Mouse (Mus musculus) lung, embryonic 14.5 days (tissue): ENCODE data around the gene Zfp719. TPM values are rescaled to one million over a fixed set of nuclear protein-coding genes. Genes with fewer than 3 reads are reported as not detected.

Experiments used
- ATAC-seq: fragments of 200-750 bp; cut with Nextera tagmentation; 2 replicates; pipeline ENCODE4 v1.8.0; 2017; ENCODE audit warnings: mild to moderate bottlenecking, moderate TSS enrichment, moderate library complexity; ENCODE audit not compliant: insufficient read depth
- DNase-seq: peaks from one replicate; pipeline ENCODE4 v3.0.0-alpha.2; 2015
- H3K27ac ChIP-seq: fragments of 300-500 bp; sonication (generic); 2 replicates; pipeline ENCODE4 v1.5.1; 2014; ENCODE audit warnings: low read depth, mild to moderate bottlenecking, moderate library complexity
- H3K27me3 ChIP-seq: fragments of 300-500 bp; sonication (generic); 2 replicates; pipeline ENCODE4 v1.6.1; 2014; ENCODE audit warnings: low read length, control low read depth; ENCODE audit not compliant: insufficient read depth
- H3K36me3 ChIP-seq: fragments of 300-500 bp; sonication (generic); 2 replicates; pipeline ENCODE4 v1.6.1; 2014; ENCODE audit warnings: control low read depth; ENCODE audit not compliant: insufficient read depth
- H3K4me1 ChIP-seq: fragments of 300-500 bp; sonication (generic); 2 replicates; pipeline ENCODE4 v1.6.1; 2014; ENCODE audit warnings: antibody characterized with exemption, control low read depth; ENCODE audit not compliant: insufficient read depth
- H3K4me2 ChIP-seq: fragments of 300-500 bp; sonication (generic); 2 replicates; pipeline ENCODE4 v1.6.1; 2014; ENCODE audit warnings: mild to moderate bottlenecking
- H3K4me3 ChIP-seq: fragments of 300-500 bp; sonication (generic); 2 replicates; pipeline ENCODE4 v1.5.1; 2014; ENCODE audit warnings: low read depth, low read length
- H3K9ac ChIP-seq: fragments of 300-500 bp; sonication (generic); 2 replicates; pipeline ENCODE4 v1.6.1; 2014
- H3K9me3 ChIP-seq: fragments of 300-500 bp; sonication (generic); 2 replicates; pipeline ENCODE4 v1.6.1; 2016; ENCODE audit warnings: low read depth, low read length, control low read depth
- CTCF ChIP-seq: IDR thresholded peaks from 2 replicates; pipeline ENCODE4 v1.5.1; 2016; ENCODE audit warnings: antibody characterized with exemption, low read depth
- WGBS: fragments of 180-500 bp; shearing (Covaris S2); extraction: QIAGEN DNeasy Blood & Tissue Kit; methylation state at CpG from one replicate; pipeline ENCODE4 v1.1.7; 2014; 5-methylcytosine and 5-hydroxymethylcytosine counted together
- polyA plus RNA-seq: library from polyadenylated mRNA; unstranded; fragments of >200 nt; fragmentation: Nextera tagmentation; extraction: Ambion mirVana; gene quantifications from 2 replicates; pipeline ENCODE4 v1.2.1, GENCODE M21; 2014

Gene Zfp719
- polyA plus RNA-seq, 1 experiment from 2014 or later = 15.1 TPM

- 47% methylated on average over 5 of the region's 5 CpGs for WGBS
- Histone ChIP-seq H3K27me3 (no peaks in the 10 kb centered on the region), H3K4me1 (no peaks in the 10 kb centered on the region), H3K9me3 (no peaks in the 10 kb centered on the region), H3K4me2 (0 out of 2 replicates have a peak overlapping the region, but pooled peaks have one; percentile 67), H3K9ac (no peak overlapping the region), H3K36me3 (no peaks in the 10 kb centered on the region), H3K27ac (no peak overlapping the region), H3K4me3 (no peak overlapping the region)
- no peak for TF ChIP-seq CTCF
- no peak for DNase-seq
- ATAC-seq = no peak
These were observed 28.4 kb downstream of the Zfp719 start for GRCm38 (mm10) chr7:43607743-43608287.

- no peak for ATAC-seq
- no peaks in the 10 kb centered on the region for H3K4me1 ChIP-seq
- no peaks in the 10 kb centered on the region for H3K27me3 ChIP-seq
- TF ChIP-seq CTCF = no peak
- 63% methylated on average over 7 of the region's 7 CpGs for WGBS
- no peak overlapping the region for H3K27ac ChIP-seq
- H3K36me3 ChIP-seq = no peaks in the 10 kb centered on the region
- H3K9me3 ChIP-seq = no peaks in the 10 kb centered on the region
- H3K4me3 ChIP-seq = no peak overlapping the region
- no peak for DNase-seq
- H3K4me2 ChIP-seq = no peak overlapping the region
- no peak overlapping the region for H3K9ac ChIP-seq
These were observed 29.0 kb downstream of the Zfp719 start for GRCm38 (mm10) chr7:43608316-43608824.

DNA sequence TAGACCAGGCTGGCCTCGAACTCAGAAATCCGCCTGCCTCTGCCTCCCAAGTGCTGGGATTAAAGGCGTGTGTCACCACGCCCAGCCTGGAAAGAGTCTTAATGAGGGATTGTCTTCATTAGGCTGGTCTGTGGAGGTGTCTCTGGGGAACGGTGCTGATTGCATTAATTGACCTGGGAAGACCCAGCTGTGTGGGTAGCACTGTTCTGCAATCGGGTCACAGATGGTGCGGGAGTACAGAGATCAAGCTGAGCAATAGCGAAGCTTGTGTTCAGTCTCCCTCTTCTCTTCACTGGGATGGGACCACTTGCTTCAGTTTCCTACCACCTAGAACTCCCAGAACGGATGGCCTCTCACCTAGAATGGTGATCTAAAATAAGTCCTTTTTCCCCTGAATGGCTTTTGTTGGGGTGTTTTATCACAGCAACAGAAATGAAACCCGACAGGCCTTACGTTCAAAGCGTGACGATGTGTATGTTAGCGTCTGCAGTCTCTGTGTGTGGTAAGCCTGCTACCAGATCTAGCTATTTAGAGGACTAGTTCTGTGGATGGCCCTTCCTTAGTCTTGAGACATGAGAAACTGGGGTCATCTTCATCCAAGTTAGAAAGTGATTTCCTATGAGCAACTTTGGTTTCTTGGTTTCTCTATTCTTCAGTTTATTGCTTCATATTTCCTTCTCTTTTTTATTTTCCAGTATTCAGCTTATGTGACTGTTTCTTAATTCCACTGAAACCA, 34.6 kb downstream of the Zfp719 start:
- H3K4me3 ChIP-seq = no peak overlapping the region
- no peaks in the 10 kb centered on the region for H3K27me3 ChIP-seq
- no peaks in the 10 kb centered on the region for H3K9me3 ChIP-seq
- no peaks in the 10 kb centered on the region for H3K4me1 ChIP-seq
- no peak overlapping the region for H3K27ac ChIP-seq
- WGBS = 91% methylated on average over 14 of the region's 14 CpGs
- no peak for ATAC-seq
- no peak overlapping the region for H3K9ac ChIP-seq
- H3K4me2 ChIP-seq = no peak overlapping the region
- no peaks in the 10 kb centered on the region for H3K36me3 ChIP-seq
- no peak for DNase-seq
- TF ChIP-seq CTCF = no peak

- no peak for ATAC-seq
- H3K27ac ChIP-seq = no peak overlapping the region
These were observed 43.5 kb downstream of the Zfp719 start for GRCm38 (mm10) chr7:43622927-43623326.

DNA sequence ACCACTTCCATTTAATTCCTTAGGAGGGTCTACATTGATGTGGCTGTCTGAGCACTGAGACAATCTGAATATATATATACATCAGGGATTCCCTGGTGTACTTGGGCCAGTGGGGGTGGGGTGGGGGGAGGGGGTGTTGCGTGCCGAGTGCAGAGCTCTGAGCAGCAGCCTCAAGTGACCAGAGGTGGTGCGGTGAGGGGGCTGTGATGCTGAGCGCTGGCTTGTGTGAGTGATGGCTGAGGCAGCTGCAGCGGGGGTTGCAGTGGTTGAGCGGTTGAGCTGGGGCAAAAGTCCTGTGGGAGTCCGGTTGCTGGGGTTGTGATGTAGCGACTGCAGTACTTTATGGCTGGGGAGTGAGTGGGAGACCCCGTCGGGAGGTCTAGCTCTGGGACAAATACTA, 44.4 kb downstream of the Zfp719 start:
- no peaks in the 10 kb centered on the region for H3K4me1 ChIP-seq
- no peak overlapping the region for H3K4me3 ChIP-seq
- ATAC-seq = no peak
- H3K4me2 ChIP-seq = no peak overlapping the region
- WGBS = 8% methylated on average over 10 of the region's 10 CpGs
- DNase-seq = no peak
- TF ChIP-seq CTCF = no peak
- no peaks in the 10 kb centered on the region for H3K27me3 ChIP-seq
- no peaks in the 10 kb centered on the region for H3K36me3 ChIP-seq
- no peak overlapping the region for H3K27ac ChIP-seq
- H3K9ac ChIP-seq = no peak overlapping the region
- H3K9me3 ChIP-seq = no peaks in the 10 kb centered on the region

More at GRCm38 (mm10) chr7:43622927-43623326, 43.5 kb downstream of the Zfp719 start:
- H3K9me3 ChIP-seq = no peaks in the 10 kb centered on the region
- H3K4me2 ChIP-seq = no peak overlapping the region
- no peaks in the 10 kb centered on the region for H3K36me3 ChIP-seq
- no peak for DNase-seq
- TF ChIP-seq CTCF = no peak
- H3K27me3 ChIP-seq = no peaks in the 10 kb centered on the region
- WGBS = 67% methylated on average over 7 of the region's 7 CpGs
- H3K9ac ChIP-seq = no peak overlapping the region
- H3K4me3 ChIP-seq = no peak overlapping the region
- no peaks in the 10 kb centered on the region for H3K4me1 ChIP-seq

DNA sequence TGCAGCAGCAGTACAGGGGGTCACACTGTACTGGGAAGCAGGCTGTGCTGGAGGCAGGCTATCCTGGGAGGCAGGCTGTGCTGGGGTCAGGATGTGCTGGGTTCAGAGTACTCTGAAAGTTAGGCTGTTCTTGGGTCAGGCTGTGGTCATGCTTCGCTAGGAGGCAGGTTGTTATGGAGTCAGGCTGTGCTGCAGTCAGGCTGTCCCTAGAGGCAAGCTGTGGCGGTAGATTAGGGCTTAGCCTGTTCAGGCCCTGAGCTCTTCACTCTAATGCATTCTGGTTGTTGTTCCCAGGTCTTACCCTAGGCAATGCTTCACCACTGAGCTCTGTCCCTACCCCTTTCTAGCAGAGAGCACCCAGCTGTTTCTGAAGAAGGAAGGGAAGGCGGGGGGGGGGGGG, 45.7 kb downstream of the Zfp719 start:
- H3K4me3 ChIP-seq = no peak overlapping the region
- WGBS = 63% methylated on average over 3 of the region's 3 CpGs
- no peak for ATAC-seq

DNA sequence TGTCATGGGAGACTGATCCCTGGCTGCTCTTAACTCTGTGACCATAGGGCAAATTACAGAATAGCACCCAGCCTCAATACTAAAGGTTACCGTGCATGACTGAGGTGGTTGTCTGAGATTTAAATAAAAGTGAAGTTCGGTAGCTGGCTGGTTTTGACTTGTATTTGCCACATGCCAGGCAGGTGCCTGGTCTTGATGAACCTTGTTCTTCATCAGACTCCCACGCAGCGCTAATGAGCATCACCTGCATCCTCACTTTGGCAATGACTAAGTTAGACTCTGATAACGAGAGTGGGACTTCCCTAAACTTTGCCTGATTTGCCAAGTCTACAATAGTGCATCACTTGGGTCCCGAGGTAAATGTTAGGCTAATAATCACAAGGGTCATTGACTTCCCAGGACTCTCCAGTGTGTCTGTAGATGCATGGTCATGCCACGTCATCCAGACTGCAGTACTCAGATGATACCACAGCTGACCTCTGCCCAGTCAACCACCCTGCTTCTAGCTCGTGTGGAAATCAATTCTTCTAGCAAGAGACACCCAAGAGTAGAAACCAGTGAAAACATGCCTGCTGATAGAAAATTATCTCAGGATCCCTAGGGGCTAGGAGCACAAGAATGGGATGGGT, 46.5 kb downstream of the Zfp719 start:
- no peaks in the 10 kb centered on the region for H3K36me3 ChIP-seq
- DNase-seq = no peak
- H3K27ac ChIP-seq = no peak overlapping the region
- no peak overlapping the region for H3K9ac ChIP-seq
- H3K4me3 ChIP-seq = no peak overlapping the region
- no peaks in the 10 kb centered on the region for H3K9me3 ChIP-seq
- no peaks in the 10 kb centered on the region for H3K4me1 ChIP-seq
- no peak overlapping the region for H3K4me2 ChIP-seq
- no peaks in the 10 kb centered on the region for H3K27me3 ChIP-seq
- no peak for TF ChIP-seq CTCF
- 75% methylated on average over 8 of the region's 8 CpGs for WGBS
- ATAC-seq = no peak

More for the DNA sequence above, 45.7 kb downstream of the Zfp719 start:
- no peaks in the 10 kb centered on the region for H3K36me3 ChIP-seq
- no peak overlapping the region for H3K27ac ChIP-seq
- no peak overlapping the region for H3K4me2 ChIP-seq
- H3K4me1 ChIP-seq = no peaks in the 10 kb centered on the region
- no peak for TF ChIP-seq CTCF
- DNase-seq = no peak
- H3K27me3 ChIP-seq = no peaks in the 10 kb centered on the region
- no peaks in the 10 kb centered on the region for H3K9me3 ChIP-seq
- no peak overlapping the region for H3K9ac ChIP-seq
